Mouse (Mus musculus): ENCODE data around the gene Plcb2. TPM values are rescaled to one million over a fixed set of nuclear protein-coding genes. Genes with fewer than 3 reads are reported as not detected.

Plcb2 gene
- polyA plus RNA-seq, 1 experiment from 2014 or later: 1.4 TPM

DNA sequence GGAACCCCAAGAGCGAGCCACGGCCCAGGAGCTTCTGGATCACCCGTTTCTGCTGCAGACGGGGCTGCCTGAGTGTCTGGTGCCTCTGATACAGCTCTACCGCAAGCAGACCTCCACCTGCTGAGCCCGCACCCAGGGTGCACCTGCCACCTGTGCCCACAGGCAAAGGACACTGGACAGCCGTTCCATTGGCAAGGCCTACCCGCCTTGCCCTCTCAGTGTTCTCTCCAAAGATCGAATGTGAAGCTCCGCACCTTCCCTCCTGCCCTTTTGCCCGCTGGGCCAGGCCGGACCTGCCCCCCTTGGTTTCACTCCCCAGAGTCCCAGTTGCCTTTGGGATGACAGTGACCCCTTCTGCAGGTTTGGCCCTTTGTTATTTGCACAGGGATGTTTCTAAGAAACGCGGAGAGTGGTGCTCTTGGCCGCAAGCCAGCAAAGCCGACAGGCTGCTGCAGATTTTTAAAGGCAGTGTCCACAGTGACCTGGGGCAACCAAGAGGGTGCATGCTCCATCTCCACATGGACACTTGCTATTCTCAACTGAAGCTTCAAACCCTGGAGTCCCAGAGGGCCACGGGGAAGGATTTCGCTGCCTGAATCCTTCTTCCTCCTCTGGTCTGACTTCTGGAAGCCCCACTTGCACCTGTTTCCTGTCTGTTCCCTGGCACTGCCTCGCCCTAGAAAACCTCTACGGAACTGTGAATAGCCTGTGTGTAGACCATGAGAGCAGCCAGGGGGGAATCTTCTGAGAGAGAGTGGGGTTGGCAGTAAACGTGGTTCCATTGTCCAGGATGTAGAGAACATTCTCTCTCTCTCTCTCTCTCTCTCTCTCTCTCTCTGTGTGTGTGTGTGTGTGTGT, 31.6 kb downstream of the Plcb2 start:
- no peak overlapping the region for H3K4me2 ChIP-seq (ENCODE audit: low read length)
- H3K36me3 ChIP-seq (ENCODE audit: insufficient read depth, low read length): no peaks in the 10 kb centered on the region
- 42% methylated on average over 21 of the region's 21 CpGs for WGBS
- H3K27ac ChIP-seq: no peak overlapping the region
- no peaks in the 10 kb centered on the region for H3K9me3 ChIP-seq (replicated peaks; ENCODE audit: low read length)
- DNase-seq (ENCODE audit: low spot score): no peak
- no peak for ATAC-seq (replicated peaks; ENCODE audit: low FRiP score, low read depth)
- H3K4me3 ChIP-seq (replicated peaks; ENCODE audit: low read depth, low read length): no peak overlapping the region
- H3K4me1 ChIP-seq (replicated peaks; ENCODE audit: insufficient read depth, low read length): no peaks in the 10 kb centered on the region; the same call in 1 of the 2 replicates
- no peak overlapping the region for H3K9ac ChIP-seq (ENCODE audit: low read depth, low read length)
- TF ChIP-seq CTCF (IDR thresholded peaks at IDR 0.05; ENCODE audit: low read depth): no peak
- peaks cover 20% of the 10 kb centered on the region for H3K27me3 ChIP-seq (ENCODE audit: insufficient read depth, low read length)

DNA sequence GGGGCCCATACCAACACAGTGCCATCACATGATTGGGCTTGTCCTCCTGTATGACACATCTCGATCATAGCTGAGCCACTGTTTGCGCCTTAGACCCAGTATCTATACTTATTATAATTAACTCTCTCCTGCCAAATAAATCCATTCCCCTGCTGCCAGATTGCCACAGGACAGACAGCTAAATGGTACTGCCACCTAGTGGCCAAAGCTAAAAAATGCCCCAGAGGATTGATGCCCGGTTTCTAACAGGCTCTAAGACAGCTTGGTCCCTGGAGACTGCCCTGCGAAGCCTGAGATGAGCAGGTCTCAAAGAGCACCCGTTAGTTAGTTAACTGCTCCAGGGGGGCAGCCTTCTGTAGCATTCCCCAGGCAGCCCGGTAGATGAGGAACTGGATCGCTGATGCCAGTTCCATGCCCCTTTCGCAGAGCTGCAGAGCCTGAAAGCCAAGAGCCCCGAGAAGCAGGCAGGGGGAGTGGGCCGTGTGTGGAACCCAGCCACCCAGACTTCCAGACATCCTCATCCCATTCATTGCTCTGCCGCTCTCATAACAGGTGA, 32.5 kb downstream of the Plcb2 start:
- 33% methylated on average over 11 of the region's 11 CpGs for WGBS
- no peak overlapping the region for H3K9ac ChIP-seq (ENCODE audit: low read depth, low read length)
- TF ChIP-seq CTCF (IDR thresholded peaks at IDR 0.05; ENCODE audit: low read depth): peak; percentile 83
- DNase-seq (ENCODE audit: low spot score): peak; percentile 78
- H3K9me3 ChIP-seq (replicated peaks; ENCODE audit: low read length): no peaks in the 10 kb centered on the region
- H3K36me3 ChIP-seq (ENCODE audit: insufficient read depth, low read length): no peaks in the 10 kb centered on the region
- H3K27me3 ChIP-seq (ENCODE audit: insufficient read depth, low read length): peaks cover 11% of the 10 kb centered on the region; the same call in 1 of the 2 replicates
- H3K4me3 ChIP-seq (replicated peaks; ENCODE audit: low read depth, low read length): no peak overlapping the region
- H3K27ac ChIP-seq: no peak overlapping the region
- no peak for ATAC-seq (replicated peaks; ENCODE audit: low FRiP score, low read depth)
- no peak overlapping the region for H3K4me2 ChIP-seq (ENCODE audit: low read length)
- H3K4me1 ChIP-seq (replicated peaks; ENCODE audit: insufficient read depth, low read length): no peaks in the 10 kb centered on the region; the same call in 1 of the 2 replicates

DNA sequence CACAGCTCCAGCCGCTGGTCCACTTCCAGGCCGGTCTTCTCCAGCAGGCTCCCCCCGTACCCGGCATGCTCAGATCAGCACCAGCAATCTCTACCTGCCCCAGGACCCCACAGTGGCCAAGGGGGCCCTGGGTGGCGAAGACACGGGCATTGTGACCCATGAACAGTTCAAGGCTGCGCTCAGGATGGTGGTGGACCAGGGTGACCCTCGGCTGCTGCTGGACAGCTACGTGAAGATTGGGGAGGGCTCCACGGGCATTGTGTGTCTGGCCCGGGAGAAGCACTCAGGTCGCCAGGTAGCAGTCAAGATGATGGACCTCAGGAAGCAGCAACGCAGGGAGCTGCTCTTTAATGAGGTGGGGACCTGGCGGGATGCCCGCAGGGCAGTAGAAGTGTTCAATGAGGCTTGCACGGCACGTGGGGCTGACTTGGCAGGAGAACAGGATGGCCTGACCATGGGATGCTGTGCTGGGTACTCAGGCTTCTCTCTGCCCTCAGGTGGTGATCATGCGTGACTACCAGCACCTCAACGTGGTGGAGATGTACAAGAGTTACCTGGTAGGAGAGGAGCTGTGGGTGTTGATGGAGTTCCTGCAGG, 34.8 kb downstream of the Plcb2 start:
- Histone ChIP-seq H3K4me3 (replicated peaks; ENCODE audit: low read depth, low read length) (no peak overlapping the region), H3K9me3 (replicated peaks; ENCODE audit: low read length) (no peaks in the 10 kb centered on the region), H3K4me1 (replicated peaks; ENCODE audit: insufficient read depth, low read length) (no peaks in the 10 kb centered on the region), H3K36me3 (ENCODE audit: insufficient read depth, low read length) (no peaks in the 10 kb centered on the region), H3K27ac (no peak overlapping the region), H3K4me2 (ENCODE audit: low read length) (no peak overlapping the region), H3K9ac (ENCODE audit: low read depth, low read length) (no peak overlapping the region), H3K27me3 (ENCODE audit: insufficient read depth, low read length) (peaks cover 8% of the 10 kb centered on the region; the same call in 1 of the 2 replicates)
- ATAC-seq (replicated peaks; ENCODE audit: low FRiP score, low read depth) (peak; percentile 45; the same call in 1 of the 2 replicates), DNase-seq (ENCODE audit: low spot score) (no peak)
- WGBS: 69% methylated on average over 19 of the region's 19 CpGs
- no peak for TF ChIP-seq CTCF (IDR thresholded peaks at IDR 0.05; ENCODE audit: low read depth)

DNA sequence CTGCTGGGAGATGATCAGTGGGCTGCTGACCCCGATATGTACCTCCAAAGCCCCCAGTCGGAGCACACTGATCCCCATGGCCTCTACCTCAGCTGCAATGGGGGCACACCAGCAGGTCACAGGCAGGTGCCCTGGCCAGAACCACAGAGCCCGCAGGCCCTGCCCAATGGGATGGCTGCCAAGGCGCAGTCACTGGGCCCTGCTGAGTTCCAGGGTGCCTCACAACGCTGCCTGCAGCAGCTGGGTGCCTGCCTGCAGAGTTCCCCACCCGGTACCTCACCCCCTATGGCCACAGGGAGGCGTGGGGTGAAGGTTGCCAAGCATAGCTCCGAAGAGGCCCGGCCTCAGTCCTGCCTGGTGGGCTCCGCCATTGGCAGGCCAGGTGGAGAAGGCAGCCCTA, 38.4 kb downstream of the Plcb2 start:
- DNase-seq (ENCODE audit: low spot score): no peak
- no peak overlapping the region for H3K4me3 ChIP-seq (replicated peaks; ENCODE audit: low read depth, low read length)
- no peak for ATAC-seq (replicated peaks; ENCODE audit: low FRiP score, low read depth)
- 78% methylated on average over 9 of the region's 10 CpGs for WGBS
- H3K4me2 ChIP-seq (ENCODE audit: low read length): no peak overlapping the region
- no peaks in the 10 kb centered on the region for H3K9me3 ChIP-seq (replicated peaks; ENCODE audit: low read length)
- no peaks in the 10 kb centered on the region for H3K4me1 ChIP-seq (replicated peaks; ENCODE audit: insufficient read depth, low read length)
- no peaks in the 10 kb centered on the region for H3K36me3 ChIP-seq (ENCODE audit: insufficient read depth, low read length)
- H3K27ac ChIP-seq: no peak overlapping the region
- H3K27me3 ChIP-seq (ENCODE audit: insufficient read depth, low read length): no peaks in the 10 kb centered on the region
- TF ChIP-seq CTCF (IDR thresholded peaks at IDR 0.05; ENCODE audit: low read depth): no peak
- no peak overlapping the region for H3K9ac ChIP-seq (ENCODE audit: low read depth, low read length)

DNA sequence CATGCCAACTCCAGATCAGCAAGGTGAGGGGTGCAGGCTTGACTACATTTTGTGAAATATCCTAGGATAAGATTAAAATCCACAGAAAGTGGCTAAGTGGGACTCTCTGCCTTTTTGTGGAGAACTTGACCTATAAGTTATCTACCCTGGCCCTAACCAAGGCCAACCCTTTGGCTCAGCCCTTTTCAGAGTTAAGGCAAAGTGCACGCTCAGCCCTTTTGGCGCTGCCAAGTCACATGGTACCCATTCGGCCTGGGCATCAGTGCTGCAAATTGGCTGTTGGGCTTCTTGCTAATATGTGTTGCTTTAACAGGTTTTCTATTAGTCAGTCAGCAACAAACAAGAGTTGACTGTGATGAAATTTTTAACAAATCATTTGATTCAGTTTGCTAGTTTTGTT, 40.4 kb downstream of the Plcb2 start:
- H3K9me3 ChIP-seq (replicated peaks; ENCODE audit: low read length): no peaks in the 10 kb centered on the region
- ATAC-seq (replicated peaks; ENCODE audit: low FRiP score, low read depth) (no peak), DNase-seq (ENCODE audit: low spot score) (no peak)
- WGBS: 89% methylated on average over 3 of the region's 3 CpGs
- H3K9ac ChIP-seq (ENCODE audit: low read depth, low read length): no peak overlapping the region
- H3K4me1 ChIP-seq (replicated peaks; ENCODE audit: insufficient read depth, low read length): no peaks in the 10 kb centered on the region
- no peak overlapping the region for H3K4me3 ChIP-seq (replicated peaks; ENCODE audit: low read depth, low read length)
- no peaks in the 10 kb centered on the region for H3K27me3 ChIP-seq (ENCODE audit: insufficient read depth, low read length)
- H3K36me3 ChIP-seq (ENCODE audit: insufficient read depth, low read length): no peaks in the 10 kb centered on the region
- H3K27ac ChIP-seq: no peak overlapping the region
- H3K4me2 ChIP-seq (ENCODE audit: low read length): no peak overlapping the region
- no peak for TF ChIP-seq CTCF (IDR thresholded peaks at IDR 0.05; ENCODE audit: low read depth)

DNA sequence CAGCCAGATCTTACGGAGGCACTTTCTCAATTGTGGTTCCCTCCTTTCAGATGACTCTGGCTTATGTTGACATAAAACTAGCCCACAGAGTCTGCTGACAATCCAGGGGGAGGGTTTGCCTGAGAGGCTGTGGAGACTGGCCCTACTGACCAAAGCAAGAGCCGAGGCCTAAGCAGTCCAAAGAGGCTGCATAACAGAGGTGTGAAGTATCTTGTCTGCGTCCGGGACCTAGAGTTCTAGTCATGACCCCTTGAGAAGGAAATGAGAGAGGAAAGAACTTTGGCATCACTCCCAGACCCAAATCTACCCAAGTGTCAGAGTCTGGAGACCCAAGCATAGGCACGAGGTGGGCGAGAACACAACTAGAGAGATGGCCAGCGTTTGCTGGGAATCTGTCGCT, 41.5 kb downstream of the Plcb2 start:
- Histone ChIP-seq H3K4me2 (ENCODE audit: low read length) (no peak overlapping the region), H3K9me3 (replicated peaks; ENCODE audit: low read length) (no peaks in the 10 kb centered on the region), H3K27ac (no peak overlapping the region), H3K4me1 (replicated peaks; ENCODE audit: insufficient read depth, low read length) (no peaks in the 10 kb centered on the region), H3K9ac (ENCODE audit: low read depth, low read length) (no peak overlapping the region), H3K27me3 (ENCODE audit: insufficient read depth, low read length) (no peaks in the 10 kb centered on the region), H3K4me3 (replicated peaks; ENCODE audit: low read depth, low read length) (no peak overlapping the region), H3K36me3 (ENCODE audit: insufficient read depth, low read length) (no peaks in the 10 kb centered on the region)
- 59% methylated on average over 8 of the region's 8 CpGs for WGBS
- TF ChIP-seq CTCF (IDR thresholded peaks at IDR 0.05; ENCODE audit: low read depth): no peak
- DNase-seq (ENCODE audit: low spot score) (no peak), ATAC-seq (replicated peaks; ENCODE audit: low FRiP score, low read depth) (no peak)

Measured in kidney, postnatal 0 days (tissue).